ENCODE assay signal across 8 mouse cellular contexts in genomic region chr8:84689091-84689915, GRCm38 (mm10). TPM values are rescaled to one million over a fixed set of nuclear protein-coding genes. Genes with fewer than 3 reads are reported as not detected.
DNase-seq lines count a peak whose midpoint lies in the region; ATAC-seq and TF ChIP-seq lines count a peak whose summit lies in the region.

No protein-coding gene starts in this region.

- under 1% methylated on average over 47 of the region's 47 CpGs for WGBS in embryonic facial prominence, embryonic 10.5 days
- under 1% methylated on average over 47 of the region's 47 CpGs for WGBS in kidney, adult 2 months
- whole genome bisulfite sequencing in limb, embryonic 11.5 days, result under 1% methylated on average over 47 of the region's 47 CpGs
- under 1% methylated on average over 47 of the region's 47 CpGs for whole genome bisulfite sequencing in midbrain, embryonic 13.5 days

- ATAC-seq in cerebellum, adult (ENCODE audit: insufficient number of reproducible peaks, low FRiP score, low TSS enrichment), result no peak
- peak; percentile 84 for ATAC-seq in limb, embryonic 11.5 days (ENCODE audit: insufficient number of reproducible peaks, low FRiP score, low TSS enrichment, low read depth)
- peak; percentile 80 for ATAC-seq in midbrain, embryonic 13.5 days

- H3K36me3 ChIP-seq in embryonic facial prominence, embryonic 10.5 days (replicated peaks), result peaks cover 47% of the 10 kb centered on the region
- no peaks in the 10 kb centered on the region for H3K36me3 ChIP-seq in kidney, adult 2 months (ENCODE audit: control insufficient read depth, insufficient read depth, low read length)
- peaks cover 3% of the 10 kb centered on the region; the same call in 1 of the 2 replicates for H3K36me3 ChIP-seq in limb, embryonic 11.5 days (ENCODE audit: control insufficient read depth, insufficient read depth, low read length)
- peaks cover 30% of the 10 kb centered on the region for H3K36me3 ChIP-seq in midbrain, embryonic 13.5 days

- H3K27ac ChIP-seq in embryonic facial prominence, embryonic 10.5 days (replicated peaks), result peak overlapping the region; percentile 87
- no peak overlapping the region for H3K27ac ChIP-seq in kidney, adult 2 months (ENCODE audit: insufficient read depth, low read depth, low read length)
- peak overlapping the region; percentile 45; the same call in 1 of the 2 replicates for H3K27ac ChIP-seq in limb, embryonic 11.5 days (replicated peaks; ENCODE audit: low read depth, low read length)
- 0 out of 2 replicates have a peak overlapping the region, but pooled peaks have one; percentile 36 for H3K27ac ChIP-seq in midbrain, embryonic 13.5 days

- H3K4me3 ChIP-seq in embryonic facial prominence, embryonic 10.5 days, result peak overlapping the region; percentile 80
- H3K4me3 ChIP-seq in kidney, adult 2 months (ENCODE audit: insufficient read depth, low read depth, low read length), result peak overlapping the region; percentile 75
- H3K4me3 ChIP-seq in limb, embryonic 11.5 days (ENCODE audit: low read depth, low read length), result peak overlapping the region; percentile 91
- peak overlapping the region; percentile 86 for H3K4me3 ChIP-seq in midbrain, embryonic 13.5 days (replicated peaks)

- no peaks in the 10 kb centered on the region for H3K9me3 ChIP-seq in embryonic facial prominence, embryonic 10.5 days
- no peaks in the 10 kb centered on the region for H3K9me3 ChIP-seq in limb, embryonic 11.5 days (ENCODE audit: control insufficient read depth, low read length)
- no peaks in the 10 kb centered on the region for H3K9me3 ChIP-seq in midbrain, embryonic 13.5 days

- no peak for TF ChIP-seq POLR2A in kidney, adult 2 months (IDR thresholded peaks at IDR 0.05; ENCODE audit: low read depth, low read length)

- H3K9ac ChIP-seq in limb, embryonic 11.5 days (ENCODE audit: low read length), result peak overlapping the region; percentile 77
- H3K9ac ChIP-seq in midbrain, embryonic 13.5 days (replicated peaks), result peak overlapping the region; percentile 74

- peaks cover 51% of the 10 kb centered on the region for H3K4me1 ChIP-seq in embryonic facial prominence, embryonic 10.5 days
- peaks cover 23% of the 10 kb centered on the region for H3K4me1 ChIP-seq in kidney, adult 2 months (ENCODE audit: control insufficient read depth, insufficient read depth, low read length)
- H3K4me1 ChIP-seq in limb, embryonic 11.5 days (ENCODE audit: control insufficient read depth, insufficient read depth, low read length), result peaks cover 20% of the 10 kb centered on the region
- peaks cover 48% of the 10 kb centered on the region for H3K4me1 ChIP-seq in midbrain, embryonic 13.5 days (replicated peaks)

- H3K4me2 ChIP-seq in limb, embryonic 11.5 days (ENCODE audit: low read depth, severe bottlenecking), result peak overlapping the region; percentile 79
- H3K4me2 ChIP-seq in midbrain, embryonic 13.5 days (replicated peaks), result peak overlapping the region; percentile 85

- no peak for TF ChIP-seq CTCF in kidney, adult 2 months (conservative IDR thresholded peaks at IDR 0.05; ENCODE audit: insufficient read depth, insufficient read length, low read depth, low read length)

- no peaks in the 10 kb centered on the region for H3K27me3 ChIP-seq in embryonic facial prominence, embryonic 10.5 days (replicated peaks; ENCODE audit: low read depth, poor library complexity, severe bottlenecking)
- no peaks in the 10 kb centered on the region for H3K27me3 ChIP-seq in kidney, adult 2 months (replicated peaks; ENCODE audit: control insufficient read depth, insufficient read depth, low read length)
- no peaks in the 10 kb centered on the region for H3K27me3 ChIP-seq in limb, embryonic 11.5 days (ENCODE audit: control insufficient read depth, insufficient read depth, low read length)
- H3K27me3 ChIP-seq in midbrain, embryonic 13.5 days, result no peaks in the 10 kb centered on the region

- DNase-seq in cerebellum, adult 11 months, result peak; percentile 85
- peak; percentile 89 for DNase-seq in embryonic facial prominence, embryonic 10.5 days (ENCODE audit: low spot score)
- DNase-seq in heart, adult 18-20 months, result peak; percentile 96 to 98
- DNase-seq in kidney, adult 2 months, result peak; percentile 97
- peak; percentile 90 for DNase-seq in limb, embryonic 11.5 days (ENCODE audit: low spot score)
- DNase-seq in spleen, adult 12 weeks (ENCODE audit: low spot score), result peak; percentile 79

RNA-seq across cellular contexts. Expression of gene Nacc1, which starts 1.6 kb away (rescaled TPM):
- 30.4 and 30.8 TPM in 2 replicates for polyA plus RNA-seq in embryonic facial prominence, embryonic 10.5 days (2016; fragmentation: Nextera tagmentation; extraction: Ambion mirVana)
- total RNA-seq in heart, adult 18-20 months (2021), result 10 to 100 TPM; 31.4 to 32.7 TPM
- polyA plus RNA-seq in kidney, adult 2 months (2012; rRNA removed), result 85.8 and 93.9 TPM in 2 replicates
- polyA plus RNA-seq in limb, embryonic 11.5 days (2014; fragmentation: Nextera tagmentation; extraction: Ambion mirVana), result 26.4 and 26.7 TPM in 2 replicates
- 16.8 and 17.3 TPM in 2 replicates for polyA plus RNA-seq in midbrain, embryonic 13.5 days (2015; fragmentation: Nextera tagmentation; extraction: Ambion mirVana)

RNA-seq across cellular contexts. Expression of gene Trmt1, which starts 3.2 kb away (rescaled TPM):
- 69.1 and 71.2 TPM in 2 replicates for polyA plus RNA-seq in embryonic facial prominence, embryonic 10.5 days (2016; fragmentation: Nextera tagmentation; extraction: Ambion mirVana)
- total RNA-seq in heart, adult 18-20 months (2021), result 10 to 100 TPM; 34.2 to 45.1 TPM
- polyA plus RNA-seq in kidney, adult 2 months (2012; rRNA removed), result 73.7 and 98.9 TPM in 2 replicates
- 65.7 and 65.9 TPM in 2 replicates for polyA plus RNA-seq in limb, embryonic 11.5 days (2014; fragmentation: Nextera tagmentation; extraction: Ambion mirVana)
- polyA plus RNA-seq in midbrain, embryonic 13.5 days (2015; fragmentation: Nextera tagmentation; extraction: Ambion mirVana), result 50.1 and 55.7 TPM in 2 replicates

RNA-seq across cellular contexts. Expression of gene Lyl1, which starts 12.0 kb away (rescaled TPM):
- 4.3 and 5.5 TPM in 2 replicates for polyA plus RNA-seq in embryonic facial prominence, embryonic 10.5 days (2016; fragmentation: Nextera tagmentation; extraction: Ambion mirVana)
- 1 to 10 TPM; 3.1 to 4.4 TPM for total RNA-seq in heart, adult 18-20 months (2021)
- polyA plus RNA-seq in kidney, adult 2 months (2012; rRNA removed), result 3.2 and 4.1 TPM in 2 replicates
- 3.9 and 4.8 TPM in 2 replicates for polyA plus RNA-seq in limb, embryonic 11.5 days (2014; fragmentation: Nextera tagmentation; extraction: Ambion mirVana)
- 2.1 and 2.4 TPM in 2 replicates for polyA plus RNA-seq in midbrain, embryonic 13.5 days (2015; fragmentation: Nextera tagmentation; extraction: Ambion mirVana)

RNA-seq across cellular contexts. Expression of gene Ier2, which starts 26.7 kb away (rescaled TPM):
- polyA plus RNA-seq in embryonic facial prominence, embryonic 10.5 days (2016; fragmentation: Nextera tagmentation; extraction: Ambion mirVana), result 140 and 148 TPM in 2 replicates
- 10 to 100 TPM; 11.2 to 13.4 TPM for total RNA-seq in heart, adult 18-20 months (2021)
- 5.7 and 7.3 TPM in 2 replicates for polyA plus RNA-seq in kidney, adult 2 months (2012; rRNA removed)
- 149 and 156 TPM in 2 replicates for polyA plus RNA-seq in limb, embryonic 11.5 days (2014; fragmentation: Nextera tagmentation; extraction: Ambion mirVana)
- 20.0 and 26.3 TPM in 2 replicates for polyA plus RNA-seq in midbrain, embryonic 13.5 days (2015; fragmentation: Nextera tagmentation; extraction: Ambion mirVana)

RNA-seq across cellular contexts. Expression of gene G430095P16Rik, which starts 33.5 kb away (rescaled TPM):
- 1.6 and 3.6 TPM in 2 replicates for polyA plus RNA-seq in embryonic facial prominence, embryonic 10.5 days (2016; fragmentation: Nextera tagmentation; extraction: Ambion mirVana)
- total RNA-seq in heart, adult 18-20 months (2021), result under 1 TPM; 0.40 to 0.69 TPM
- 0.65 and 0.81 TPM in 2 replicates for polyA plus RNA-seq in kidney, adult 2 months (2012; rRNA removed)
- 7.7 and 8.6 TPM in 2 replicates for polyA plus RNA-seq in limb, embryonic 11.5 days (2014; fragmentation: Nextera tagmentation; extraction: Ambion mirVana)
- 1.3 and 1.9 TPM in 2 replicates for polyA plus RNA-seq in midbrain, embryonic 13.5 days (2015; fragmentation: Nextera tagmentation; extraction: Ambion mirVana)
